Mouse (Mus musculus) ES-E14 (cell line): ENCODE measurements around the gene Krt15.

Source experiments
- CHD2 ChIP-seq: IDR thresholded peaks from 2 replicates; pipeline ENCODE4 v1.6.1; 2014; ENCODE audit warnings: mild to moderate bottlenecking, low read depth, low read length, inconsistent platforms
- MAFK ChIP-seq: IDR thresholded peaks from 2 replicates; pipeline ENCODE4 v1.6.1; 2014; ENCODE audit warnings: mild to moderate bottlenecking, low read depth, low read length, inconsistent platforms; ENCODE audit not compliant: insufficient read depth

- TF ChIP-seq MAFK (no peak), CHD2 (no peak)
Measured at GRCm38 (mm10) chr11:100139391-100139790, 3.7 kb upstream of the Krt15 start.
